Mouse (Mus musculus) E14TG2a.4 (cell line): ENCODE results near the gene Tex44.

ENCODE experiments used
- CTCF ChIP-seq: conservative IDR thresholded peaks from 2 replicates; pipeline ENCODE4 v1.5.1; 2014; ENCODE audit warnings: low read length
- NANOG ChIP-seq: IDR thresholded peaks from 2 replicates; pipeline ENCODE4 v1.6.1; 2014; ENCODE audit warnings: borderline replicate concordance, low read length, mixed read lengths

DNA sequence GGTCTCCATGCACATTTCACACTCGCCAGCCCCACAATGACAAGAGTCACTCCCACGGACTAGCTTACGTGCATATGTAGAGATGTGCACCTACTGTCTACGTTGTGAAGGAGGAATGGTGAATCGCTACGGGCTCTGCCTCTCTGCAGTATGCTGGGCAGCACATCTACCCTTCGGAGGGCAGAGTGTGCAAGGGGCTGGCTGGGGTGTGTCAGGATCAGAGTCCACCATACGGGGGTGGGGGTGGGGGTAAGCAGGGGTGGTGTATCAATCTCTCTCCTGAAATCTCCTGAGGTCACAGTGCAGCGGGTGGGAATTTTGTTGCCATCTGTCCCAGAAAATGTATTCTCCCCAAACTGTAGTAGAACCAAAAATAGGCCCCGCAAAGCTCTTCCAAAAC is 17.6 kb upstream of the Tex44 start:
- TF ChIP-seq CTCF (no peak), NANOG (no peak)
